Mouse (Mus musculus) thymus, adult 2 months (tissue): ENCODE measurements around the gene Hoxd10. TPM values are rescaled to one million over a fixed set of nuclear protein-coding genes. Genes with fewer than 3 reads are reported as not detected.

Source experiments
- DNase-seq: peaks from one replicate; pipeline ENCODE4 v3.0.0; 2021
- H3K27ac ChIP-seq: fragments of 200-500 bp; 2 replicates; pipeline ENCODE4 v1.5.1; 2012; ENCODE audit warnings: low read length, control low read depth; ENCODE audit not compliant: control insufficient read depth, insufficient read depth
- H3K27me3 ChIP-seq: fragments of 200-500 bp; 2 replicates; pipeline ENCODE4 v1.6.1; 2012; ENCODE audit warnings: mild to moderate bottlenecking, low read length, moderate library complexity, mixed read lengths; ENCODE audit not compliant: control insufficient read depth, insufficient read depth
- H3K36me3 ChIP-seq: fragments of 200-500 bp; 2 replicates; pipeline ENCODE4 v1.6.1; 2012; ENCODE audit warnings: mild to moderate bottlenecking, low read length, moderate library complexity; ENCODE audit not compliant: control insufficient read depth, insufficient read depth
- H3K4me1 ChIP-seq: fragments of 200-500 bp; replicated peaks from 2 replicates; pipeline ENCODE4 v1.6.1; 2012; ENCODE audit warnings: low read length; ENCODE audit not compliant: control insufficient read depth, insufficient read depth
- H3K4me3 ChIP-seq: fragments of 200-500 bp; 2 replicates; pipeline ENCODE4 v1.5.1; 2012; ENCODE audit warnings: mild to moderate bottlenecking, low read length, control low read depth, moderate library complexity; ENCODE audit not compliant: control insufficient read depth, insufficient read depth
- CTCF ChIP-seq: fragments of 200-500 bp; IDR thresholded peaks from 2 replicates; pipeline ENCODE4 v1.5.1; 2012; ENCODE audit warnings: mild to moderate bottlenecking, control low read depth, low read length, moderate library complexity, borderline replicate concordance; ENCODE audit not compliant: control insufficient read depth, poor library complexity, insufficient read depth; ENCODE audit errors: extremely low read depth
- POLR2A ChIP-seq: fragments of 200-500 bp; IDR thresholded peaks from 2 replicates; pipeline ENCODE4 v1.6.1; 2012; ENCODE audit warnings: mild to moderate bottlenecking, low read length, control low read depth, moderate library complexity; ENCODE audit not compliant: control insufficient read depth, poor library complexity, insufficient read depth; ENCODE audit errors: extremely low read depth
- WGBS: fragments of 180-500 bp; shearing (Covaris S2); methylation state at CpG from one replicate; pipeline ENCODE4 v1.1.7; 2018; 5-methylcytosine and 5-hydroxymethylcytosine counted together
- polyA plus RNA-seq: library from polyadenylated mRNA; depleted of rRNA; stranded (reverse); fragments of >200 nt; gene quantifications from 2 replicates; pipeline ENCODE4 v1.2.3, GENCODE M21; 2012

Hoxd10 gene
- polyA plus RNA-seq, 1 experiment = not detected

DNA sequence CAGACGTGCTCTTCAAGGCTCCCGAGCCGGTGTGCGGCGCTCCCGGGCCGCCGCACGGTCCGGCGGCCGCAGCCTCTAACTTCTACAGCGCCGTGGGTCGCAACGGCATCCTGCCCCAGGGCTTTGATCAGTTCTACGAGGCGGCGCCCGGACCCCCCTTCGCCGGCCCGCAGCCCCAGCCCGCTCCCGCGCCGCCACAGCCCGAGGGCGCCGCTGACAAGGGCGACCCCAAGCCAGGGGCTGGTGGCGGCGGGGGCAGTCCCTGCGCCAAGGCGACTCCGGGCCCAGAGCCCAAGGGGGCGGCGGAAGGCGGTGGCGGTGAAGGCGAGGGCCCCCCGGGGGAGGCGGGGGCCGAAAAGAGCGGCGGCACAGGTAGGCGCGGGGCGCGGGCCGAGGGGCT is 8.9 kb upstream of the Hoxd10 start:
- peaks cover 24% of the 10 kb centered on the region for H3K27me3 ChIP-seq
- 9% methylated on average over 45 of the region's 51 CpGs for WGBS
- H3K4me1 ChIP-seq = no peaks in the 10 kb centered on the region
- H3K36me3 ChIP-seq = no peaks in the 10 kb centered on the region
- H3K27ac ChIP-seq = no peak overlapping the region
- DNase-seq = no peak
- TF ChIP-seq POLR2A = no peak
- TF ChIP-seq CTCF = no peak
- H3K4me3 ChIP-seq = no peak overlapping the region

DNA sequence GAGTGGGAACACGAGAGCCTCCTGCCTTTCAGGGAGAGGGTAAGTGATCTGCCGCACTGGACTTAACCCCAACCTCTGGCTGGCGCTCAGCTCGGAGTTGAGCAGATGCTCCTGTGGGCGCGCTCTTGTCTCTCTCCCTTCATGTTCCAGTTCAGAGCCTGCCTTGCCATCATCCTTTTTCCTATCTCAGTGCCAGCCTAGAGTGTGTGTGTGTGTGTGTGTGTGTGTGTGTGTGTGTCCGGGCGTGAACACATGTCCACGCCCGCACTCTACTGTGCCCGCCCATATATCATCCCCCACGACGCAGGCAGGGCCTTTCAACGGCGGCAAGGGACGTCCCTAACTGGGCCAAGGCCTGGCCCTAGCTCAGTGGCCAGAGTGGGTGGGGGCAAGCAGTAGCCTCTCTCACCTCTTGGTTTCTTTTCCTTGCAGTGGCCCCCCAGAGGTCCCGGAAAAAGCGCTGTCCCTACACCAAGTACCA is 8.2 kb upstream of the Hoxd10 start:
- 7% methylated on average over 18 of the region's 18 CpGs for WGBS
- no peak overlapping the region for H3K4me3 ChIP-seq
- H3K27me3 ChIP-seq = peaks cover 25% of the 10 kb centered on the region
- no peak overlapping the region for H3K27ac ChIP-seq
- H3K4me1 ChIP-seq = no peaks in the 10 kb centered on the region
- H3K36me3 ChIP-seq = no peaks in the 10 kb centered on the region
- no peak for DNase-seq
- TF ChIP-seq CTCF (no peak), POLR2A (no peak)

DNA sequence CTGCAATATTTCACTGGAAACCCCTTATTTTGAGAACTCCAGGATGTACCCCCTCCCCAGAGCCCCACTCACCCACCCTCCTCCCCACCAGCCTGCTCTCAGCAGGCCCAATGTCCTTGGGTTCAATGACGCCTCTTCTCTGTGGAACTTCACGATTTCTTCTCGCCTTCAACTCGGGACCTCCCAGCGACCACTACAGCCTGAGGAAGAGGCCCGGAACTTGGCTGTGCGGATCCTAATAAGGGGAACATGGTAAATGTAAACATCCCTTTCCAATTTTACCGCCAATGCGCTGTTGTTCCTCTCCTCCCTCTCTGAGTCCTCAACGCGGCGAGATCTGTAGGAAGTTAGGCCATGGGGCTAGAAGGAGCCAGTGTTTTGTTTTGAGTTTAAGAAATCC is 7.6 kb upstream of the Hoxd10 start:
- no peaks in the 10 kb centered on the region for H3K36me3 ChIP-seq
- no peak for DNase-seq
- no peaks in the 10 kb centered on the region for H3K4me1 ChIP-seq
- 13% methylated on average over 12 of the region's 12 CpGs for WGBS
- no peak overlapping the region for H3K4me3 ChIP-seq
- peaks cover 27% of the 10 kb centered on the region for H3K27me3 ChIP-seq
- no peak overlapping the region for H3K27ac ChIP-seq
- TF ChIP-seq POLR2A = no peak
- no peak for TF ChIP-seq CTCF

DNA sequence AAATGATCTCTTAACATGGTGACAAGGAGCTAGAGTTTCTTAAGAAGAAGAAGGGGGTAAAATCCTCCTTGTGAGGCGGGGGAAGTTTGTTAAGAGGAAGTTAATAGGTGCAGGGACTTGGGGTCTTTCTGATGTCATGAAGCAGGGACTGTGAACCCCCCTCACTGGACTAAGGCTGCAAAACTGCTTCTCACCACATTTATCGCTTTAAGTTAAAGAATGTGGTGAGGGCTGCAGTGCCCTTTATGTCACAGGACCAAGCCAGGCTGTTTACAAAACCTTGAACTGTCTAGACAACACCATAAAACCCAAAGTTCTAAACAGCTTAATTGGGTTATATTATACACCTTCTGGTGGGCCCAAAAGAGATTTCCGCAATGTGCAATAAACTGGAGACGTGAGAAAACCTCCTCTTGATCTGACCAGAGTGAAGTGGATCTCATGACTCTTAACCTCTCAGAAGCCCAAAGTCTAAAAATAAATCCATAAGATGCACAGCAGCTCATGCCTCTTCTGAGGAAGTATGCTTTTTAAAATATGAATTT is 6.6 kb upstream of the Hoxd10 start:
- DNase-seq = no peak
- H3K4me1 ChIP-seq = no peaks in the 10 kb centered on the region
- H3K36me3 ChIP-seq = no peaks in the 10 kb centered on the region
- H3K4me3 ChIP-seq = no peak overlapping the region
- H3K27me3 ChIP-seq = peaks cover 27% of the 10 kb centered on the region
- TF ChIP-seq POLR2A (no peak), CTCF (no peak)
- H3K27ac ChIP-seq = no peak overlapping the region
- WGBS = 30% methylated on average over 4 of the region's 4 CpGs

DNA sequence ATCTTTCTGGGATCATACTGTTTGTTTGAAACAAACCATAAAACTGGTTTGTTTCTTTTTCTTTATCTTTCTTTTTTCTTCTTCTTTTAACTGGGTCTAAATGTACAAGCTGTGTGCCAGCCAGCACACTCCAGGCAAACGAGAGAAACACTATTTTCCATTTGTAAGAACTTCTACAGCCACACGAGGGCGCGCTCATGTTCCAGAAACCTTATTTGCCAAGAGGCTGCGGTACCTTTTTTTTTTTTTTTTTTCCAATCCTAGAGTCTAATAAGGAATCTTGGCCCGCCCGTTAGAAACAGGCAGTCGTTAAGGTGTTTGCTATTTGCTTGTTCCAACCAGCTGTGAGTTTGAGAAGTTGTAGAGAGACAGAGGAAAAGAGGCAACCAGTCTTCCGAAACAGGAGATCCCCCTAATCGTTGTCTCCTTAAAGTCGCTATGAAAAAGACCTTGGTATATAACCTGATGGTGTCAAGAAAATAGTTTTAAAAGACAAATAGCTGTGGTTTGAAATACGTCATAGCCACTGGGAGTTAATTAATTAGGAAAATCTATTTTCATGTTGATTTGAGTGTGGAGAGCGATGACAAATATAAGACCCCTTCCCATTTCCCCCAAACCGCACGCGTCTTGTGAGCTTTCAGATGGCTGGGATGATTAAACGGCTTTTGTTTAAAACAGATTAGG is 5.3 kb upstream of the Hoxd10 start:
- H3K27me3 ChIP-seq = peaks cover 27% of the 10 kb centered on the region
- WGBS = 15% methylated on average over 17 of the region's 17 CpGs
- H3K4me1 ChIP-seq = no peaks in the 10 kb centered on the region
- no peaks in the 10 kb centered on the region for H3K36me3 ChIP-seq
- H3K4me3 ChIP-seq = no peak overlapping the region
- DNase-seq = no peak
- TF ChIP-seq CTCF = no peak
- TF ChIP-seq POLR2A = no peak
- H3K27ac ChIP-seq = no peak overlapping the region

DNA sequence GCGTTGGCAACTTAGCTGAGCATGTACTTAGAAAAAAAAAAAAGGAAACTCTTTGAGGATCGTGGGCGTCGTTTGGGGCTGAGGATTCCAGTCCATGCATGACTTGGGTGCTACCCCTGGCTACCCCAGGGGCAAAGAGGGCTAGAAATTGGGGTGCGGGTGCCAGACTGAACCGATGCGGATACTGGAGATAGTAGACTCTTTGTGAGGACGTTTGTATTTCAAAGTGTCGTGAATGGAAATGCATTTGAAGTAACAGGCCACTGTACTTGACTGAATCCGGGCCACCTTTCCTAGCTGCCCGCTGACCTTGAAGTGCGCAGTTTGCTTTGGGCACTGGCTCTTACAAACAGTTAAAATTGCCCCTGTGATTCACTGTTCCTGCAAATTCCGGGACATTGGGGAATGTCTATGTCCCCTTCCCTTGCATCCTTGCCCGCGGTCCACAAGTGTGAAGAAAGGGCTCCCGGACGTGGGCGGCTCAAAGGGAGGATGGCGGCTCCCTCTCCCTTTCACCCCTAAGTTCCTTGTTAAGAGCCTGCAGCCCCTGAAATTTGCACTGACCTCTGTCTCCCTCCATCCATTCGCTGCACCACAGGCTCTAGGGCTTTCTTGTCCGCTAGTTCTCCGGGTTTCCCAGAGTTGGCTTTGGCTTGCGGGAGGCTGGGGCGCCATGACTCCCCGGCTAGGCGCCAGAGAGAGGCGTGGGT is 4.6 kb upstream of the Hoxd10 start:
- no peak overlapping the region for H3K4me3 ChIP-seq
- DNase-seq = no peak
- no peak for TF ChIP-seq POLR2A
- no peak for TF ChIP-seq CTCF
- no peaks in the 10 kb centered on the region for H3K4me1 ChIP-seq
- H3K27ac ChIP-seq = no peak overlapping the region
- 8% methylated on average over 27 of the region's 27 CpGs for WGBS
- H3K27me3 ChIP-seq = peaks cover 29% of the 10 kb centered on the region
- no peaks in the 10 kb centered on the region for H3K36me3 ChIP-seq
